Mouse (Mus musculus) CD4-positive, CD25-positive, alpha-beta regulatory T cell, adult 4 months (primary cell): ENCODE measurements around the gene Olfr1275. TPM values are rescaled to one million over a fixed set of nuclear protein-coding genes. Genes with fewer than 3 reads are reported as not detected.

ENCODE experiments used
- ATAC-seq: one replicate; pipeline ENCODE4 v1.8.0; 2017
- polyA plus RNA-seq, 2 experiments: library from polyadenylated mRNA; unstranded; fragments of 100-300 nt; shearing (Covaris generic); gene quantifications; one replicate each; pipeline ENCODE4 v1.2.1; 2017

The Olfr1275 gene
- polyA plus RNA-seq = not detected

GRCm38 (mm10) chr2:111235186-111235585 is at the start of gene Olfr1275:
Gene Olfr1275, minus strand, starts transcription at chr2:111235286.
- ATAC-seq = no peak

- ATAC-seq = no peak
Measured at GRCm38 (mm10) chr2:111274006-111274405, 38.9 kb upstream of the Olfr1275 start, which contains the start of gene Olfr1277. Gene Olfr1277, minus strand, starts transcription at chr2:111274106.

GRCm38 (mm10) chr2:111254216-111254615 is 19.1 kb upstream of the Olfr1275 start, which contains the start of gene Olfr1276:
Gene Olfr1276, plus strand, starts transcription at chr2:111254516.
- ATAC-seq = no peak

- ATAC-seq = no peak
Measured at GRCm38 (mm10) chr2:111229502-111229901, 5.6 kb downstream of the Olfr1275 start, which contains the start of gene 4930430A15Rik. Gene 4930430A15Rik, minus strand, starts transcription at chr2:111229602.

- ATAC-seq = no peak
Measured at GRCm38 (mm10) chr2:111182068-111182467, 53.0 kb downstream of the Olfr1275 start.

Other genes starting within 250 kb of the Olfr1275 start
- not detected for gene Gm13941, start 129.3 kb downstream of the Olfr1275 start, polyA plus RNA-seq
- not detected for gene Gm15130, start 82.3 kb downstream of the Olfr1275 start, polyA plus RNA-seq
- not detected for gene 4930430A15Rik, start 5.7 kb downstream of the Olfr1275 start, polyA plus RNA-seq
- gene Olfr1276, start 19.2 kb upstream of the Olfr1275 start, polyA plus RNA-seq = not detected
- gene Olfr1277, start 38.8 kb upstream of the Olfr1275 start, polyA plus RNA-seq = not detected
- not detected for gene Olfr1278, start 54.9 kb upstream of the Olfr1275 start, polyA plus RNA-seq
- not detected for gene Olfr1279, start 65.3 kb upstream of the Olfr1275 start, polyA plus RNA-seq
- gene Olfr1280, start 78.7 kb upstream of the Olfr1275 start, polyA plus RNA-seq = not detected
- gene Olfr1281, start 91.2 kb upstream of the Olfr1275 start, polyA plus RNA-seq = not detected
- not detected for gene Olfr1282, start 100.8 kb upstream of the Olfr1275 start, polyA plus RNA-seq
- gene Olfr1283, start 131.5 kb upstream of the Olfr1275 start, polyA plus RNA-seq = not detected
- not detected for gene Olfr1284, start 140.2 kb upstream of the Olfr1275 start, polyA plus RNA-seq
- gene Olfr1286, start 187.8 kb upstream of the Olfr1275 start, polyA plus RNA-seq = not detected
- not detected for gene Olfr1287, start 213.9 kb upstream of the Olfr1275 start, polyA plus RNA-seq
- not detected for gene Olfr1288, start 238.8 kb upstream of the Olfr1275 start, polyA plus RNA-seq
- not detected for gene Olfr1289, start 245.5 kb upstream of the Olfr1275 start, polyA plus RNA-seq